Mouse (Mus musculus) intestine, postnatal 0 days (tissue): ENCODE measurements at regions not wholly inside any gene's neighbourhood (a gene's known extent, or its start where the extent isn't known, plus 50 kb on each side); places are given as distances from the start of the nearest gene placed in this dataset.

Experiments used
- ATAC-seq: fragments of 200-750 bp; cut with Nextera tagmentation; 2 replicates; pipeline ENCODE4 v1.8.0; 2017; ENCODE audit warnings: mild to moderate bottlenecking, moderate TSS enrichment, moderate library complexity
- H3K27ac ChIP-seq: fragments of 300-500 bp; sonication (generic); 2 replicates; pipeline ENCODE4 v1.5.1; 2014; ENCODE audit warnings: mild to moderate bottlenecking, low read depth, low read length, moderate library complexity
- H3K27me3 ChIP-seq: fragments of 300-500 bp; sonication (generic); replicated peaks from 2 replicates; pipeline ENCODE4 v1.6.1; 2014; ENCODE audit warnings: low read length, mixed read lengths; ENCODE audit not compliant: control insufficient read depth, insufficient read depth
- H3K36me3 ChIP-seq: fragments of 300-500 bp; sonication (generic); 2 replicates; pipeline ENCODE4 v1.6.1; 2014; ENCODE audit warnings: mild to moderate bottlenecking, moderate library complexity; ENCODE audit not compliant: control insufficient read depth, insufficient read depth
- H3K4me1 ChIP-seq: fragments of 300-500 bp; sonication (generic); replicated peaks from 2 replicates; pipeline ENCODE4 v1.6.1; 2014; ENCODE audit warnings: antibody characterized with exemption, low read length, mixed read lengths; ENCODE audit not compliant: control insufficient read depth, insufficient read depth
- H3K4me2 ChIP-seq: fragments of 300-500 bp; sonication (generic); replicated peaks from 2 replicates; pipeline ENCODE4 v1.6.1; 2014; ENCODE audit warnings: low read depth, mild to moderate bottlenecking, moderate library complexity
- H3K4me3 ChIP-seq: fragments of 300-500 bp; sonication (generic); 2 replicates; pipeline ENCODE4 v1.5.1; 2014; ENCODE audit warnings: low read depth, low read length
- H3K9ac ChIP-seq: fragments of 300-500 bp; sonication (generic); 2 replicates; pipeline ENCODE4 v1.6.1; 2014; ENCODE audit warnings: mild to moderate bottlenecking, low read depth, low read length
- H3K9me3 ChIP-seq: fragments of 300-500 bp; sonication (generic); 2 replicates; pipeline ENCODE4 v1.6.1; 2016; ENCODE audit warnings: mixed run types; ENCODE audit not compliant: control insufficient read depth
- CTCF ChIP-seq: sonication (generic); IDR thresholded peaks from 2 replicates; pipeline ENCODE4 v1.5.1; 2016; ENCODE audit warnings: low read depth, mild to moderate bottlenecking, control low read depth, antibody characterized with exemption, moderate library complexity
- WGBS: fragments of 180-500 bp; shearing (Covaris S2); extraction: QIAGEN DNeasy Blood & Tissue Kit; methylation state at CpG from one replicate; pipeline ENCODE4 v1.1.7; 2014; 5-methylcytosine and 5-hydroxymethylcytosine counted together

DNA sequence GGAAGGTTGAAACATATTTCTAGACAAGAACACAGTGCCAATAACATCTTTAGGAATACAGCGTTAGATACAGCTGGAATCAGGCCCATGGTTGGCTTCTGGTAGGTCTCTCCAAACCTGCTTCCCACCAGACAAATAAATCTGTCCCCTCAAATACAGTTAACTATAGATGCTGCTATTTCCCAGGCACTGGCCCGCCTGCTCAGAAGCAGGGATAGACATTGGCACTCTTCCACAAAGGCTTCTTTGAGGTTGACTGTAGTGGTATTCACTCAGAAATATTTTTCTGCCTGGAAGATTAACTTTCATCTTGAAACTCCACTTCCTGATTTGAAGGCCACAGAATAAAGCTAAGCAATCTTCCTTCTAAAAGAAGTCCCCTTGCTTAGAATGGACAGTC, 396.6 kb downstream of the AW209491 start:
- WGBS: 78% methylated on average over 2 of the region's 2 CpGs
- Histone ChIP-seq H3K4me1 (no peaks in the 10 kb centered on the region), H3K4me3 (no peak overlapping the region), H3K27ac (no peak overlapping the region), H3K36me3 (no peaks in the 10 kb centered on the region), H3K4me2 (no peak overlapping the region), H3K27me3 (no peaks in the 10 kb centered on the region), H3K9me3 (no peaks in the 10 kb centered on the region), H3K9ac (no peak overlapping the region)
- no peak for ATAC-seq
- TF ChIP-seq CTCF: no peak

DNA sequence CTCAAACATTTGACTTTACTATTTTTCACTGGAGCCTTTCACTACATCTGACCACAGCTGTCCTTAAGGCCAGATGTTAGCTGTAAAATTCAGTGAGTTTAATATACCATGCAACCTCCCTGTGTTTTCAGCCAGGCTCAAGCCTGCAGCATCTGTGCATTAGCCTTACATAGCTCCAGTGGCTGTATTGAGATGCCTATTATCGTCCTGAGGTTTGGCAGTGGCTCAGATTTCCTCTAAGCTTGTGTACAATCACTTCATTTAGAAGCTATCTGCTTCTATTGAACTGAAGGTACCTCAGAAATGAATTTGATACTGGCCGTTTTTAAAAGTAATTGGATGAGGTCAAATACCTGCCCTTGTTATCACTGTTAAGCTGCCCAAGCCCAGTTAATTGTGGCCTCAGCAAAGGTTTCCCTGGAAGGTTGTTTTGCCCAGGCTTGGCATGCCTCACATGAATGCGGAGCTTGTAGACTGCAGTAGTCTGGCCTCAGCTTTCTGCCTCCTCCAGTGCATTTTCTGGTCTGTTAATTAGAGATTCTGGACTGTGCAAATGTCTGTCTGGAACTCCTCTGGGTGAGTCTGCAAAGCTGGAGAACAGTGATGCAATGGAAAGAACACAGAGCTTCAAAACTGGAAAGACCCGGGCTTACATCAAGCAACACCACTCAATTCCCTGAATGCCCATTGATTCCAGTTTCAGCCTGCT, 410.2 kb upstream of the Gli3 start:
- no peak overlapping the region for H3K4me2 ChIP-seq
- H3K9me3 ChIP-seq: no peaks in the 10 kb centered on the region
- WGBS: 39% methylated on average over 4 of the region's 4 CpGs
- no peak overlapping the region for H3K4me3 ChIP-seq
- ATAC-seq: no peak
- no peaks in the 10 kb centered on the region for H3K4me1 ChIP-seq
- H3K27ac ChIP-seq: no peak overlapping the region
- H3K27me3 ChIP-seq: no peaks in the 10 kb centered on the region
- H3K36me3 ChIP-seq: no peaks in the 10 kb centered on the region
- TF ChIP-seq CTCF: no peak
- no peak overlapping the region for H3K9ac ChIP-seq

DNA sequence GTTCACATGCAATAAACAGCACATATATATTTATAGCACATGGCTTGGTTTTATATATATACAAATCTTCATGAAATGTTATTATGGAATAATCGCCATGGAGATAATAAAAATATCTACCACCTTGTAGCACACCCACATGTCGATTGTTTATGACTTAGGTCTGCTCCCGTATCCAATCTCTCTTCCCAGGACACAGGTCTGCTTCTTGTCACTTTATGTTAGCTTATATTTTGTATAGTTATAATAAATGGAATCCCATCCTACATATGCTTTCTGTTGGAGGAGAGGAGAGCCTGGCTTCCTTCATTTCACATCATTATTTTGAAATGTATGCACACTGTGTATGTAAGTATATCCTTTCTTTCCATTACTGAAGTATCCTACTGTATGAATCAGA, 408.3 kb upstream of the Gli3 start:
- Histone ChIP-seq H3K4me2 (no peak overlapping the region), H3K36me3 (no peaks in the 10 kb centered on the region), H3K4me1 (no peaks in the 10 kb centered on the region), H3K27ac (no peak overlapping the region), H3K9me3 (no peaks in the 10 kb centered on the region), H3K27me3 (no peaks in the 10 kb centered on the region), H3K9ac (no peak overlapping the region), H3K4me3 (no peak overlapping the region)
- 65% methylated on average over 3 of the region's 3 CpGs for WGBS
- ATAC-seq: no peak
- no peak for TF ChIP-seq CTCF

DNA sequence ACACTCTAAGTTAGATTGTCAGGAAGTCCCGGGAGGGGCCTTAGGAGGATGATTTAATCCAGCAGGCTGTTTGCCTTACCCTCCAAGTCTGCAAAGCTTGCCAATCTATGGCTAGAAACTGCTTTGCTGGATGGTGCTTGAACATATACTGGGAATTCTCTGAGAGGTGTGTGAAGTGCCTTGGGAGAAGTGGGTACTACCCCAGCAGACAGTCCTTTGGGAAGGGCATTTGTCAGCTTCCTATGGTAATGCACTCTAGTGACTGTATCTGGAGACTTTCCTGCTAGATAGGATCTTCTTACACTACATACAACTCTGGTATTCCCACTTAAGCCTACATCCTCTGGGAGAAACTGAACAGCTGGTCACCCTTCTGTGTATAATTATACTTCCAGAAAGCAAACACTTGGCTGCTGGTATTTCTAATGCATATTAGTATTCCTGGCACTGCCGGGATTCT, 384.4 kb upstream of the Gli3 start:
- no peak overlapping the region for H3K4me2 ChIP-seq
- no peak for ATAC-seq
- no peaks in the 10 kb centered on the region for H3K4me1 ChIP-seq
- H3K27me3 ChIP-seq: no peaks in the 10 kb centered on the region
- no peak overlapping the region for H3K4me3 ChIP-seq
- H3K27ac ChIP-seq: no peak overlapping the region
- no peak overlapping the region for H3K9ac ChIP-seq
- WGBS: 51% methylated on average over 2 of the region's 2 CpGs
- H3K9me3 ChIP-seq: no peaks in the 10 kb centered on the region
- H3K36me3 ChIP-seq: no peaks in the 10 kb centered on the region
- no peak for TF ChIP-seq CTCF

DNA sequence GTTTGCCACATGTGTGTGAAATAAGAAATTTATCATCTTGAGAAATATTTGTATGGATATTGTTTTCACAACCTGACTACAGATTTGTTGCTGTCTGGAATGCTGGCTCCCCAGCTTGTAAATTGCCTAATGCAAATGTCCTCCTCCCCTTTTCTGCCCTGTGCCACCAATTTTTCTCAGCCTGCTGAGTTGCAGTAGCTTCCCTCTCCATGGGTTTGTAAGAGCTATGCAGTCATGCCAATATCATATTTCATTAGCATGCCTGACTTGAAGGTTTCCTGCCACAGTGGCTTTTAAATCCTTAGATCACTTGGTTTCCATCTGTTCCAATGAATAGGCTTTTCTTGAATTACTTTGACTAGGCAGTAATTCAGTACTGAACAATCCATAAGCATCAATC, 383.9 kb upstream of the Gli3 start:
- TF ChIP-seq CTCF: no peak
- H3K4me2 ChIP-seq: no peak overlapping the region
- H3K36me3 ChIP-seq: no peaks in the 10 kb centered on the region
- no peak for ATAC-seq
- no peaks in the 10 kb centered on the region for H3K27me3 ChIP-seq
- no peaks in the 10 kb centered on the region for H3K9me3 ChIP-seq
- H3K4me3 ChIP-seq: no peak overlapping the region
- no peak overlapping the region for H3K9ac ChIP-seq
- no peak overlapping the region for H3K27ac ChIP-seq
- H3K4me1 ChIP-seq: no peaks in the 10 kb centered on the region

DNA sequence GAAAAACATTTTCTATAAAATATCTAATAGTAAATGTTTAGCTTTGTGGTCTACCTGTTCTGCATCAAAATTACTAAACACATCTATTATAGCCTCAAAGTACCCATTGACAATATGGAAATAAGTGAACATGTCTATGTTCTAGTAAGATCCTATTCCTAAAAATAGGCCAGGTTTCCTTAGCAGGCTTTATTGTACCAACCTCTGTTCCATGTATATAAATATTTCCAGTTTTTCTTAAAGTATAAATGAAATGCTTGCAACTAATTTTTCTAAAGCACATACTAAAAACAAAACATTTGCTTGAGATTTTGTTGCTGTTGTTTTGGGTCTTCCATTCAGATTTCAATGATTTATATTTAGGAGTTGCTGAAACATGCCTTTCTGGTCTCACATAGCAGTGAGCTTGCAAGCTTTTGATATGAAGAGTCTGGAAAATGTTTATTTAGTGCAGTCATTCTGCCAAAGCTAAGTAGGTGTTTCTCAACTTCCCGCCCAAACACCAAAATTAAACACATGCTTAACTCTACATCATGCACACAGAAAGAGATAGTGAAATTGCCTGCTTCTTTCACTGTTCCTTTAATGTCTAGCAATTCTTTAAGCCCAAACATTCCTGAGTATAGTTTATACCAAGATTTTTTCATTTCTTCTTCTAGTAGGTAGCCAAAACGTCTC, 380.6 kb upstream of the Gli3 start:
- TF ChIP-seq CTCF: no peak
- H3K4me3 ChIP-seq: no peak overlapping the region
- ATAC-seq: no peak
- H3K36me3 ChIP-seq: no peaks in the 10 kb centered on the region
- no peak overlapping the region for H3K27ac ChIP-seq
- no peaks in the 10 kb centered on the region for H3K27me3 ChIP-seq
- 50% methylated on average over 2 of the region's 2 CpGs for WGBS
- H3K4me1 ChIP-seq: no peaks in the 10 kb centered on the region
- no peak overlapping the region for H3K9ac ChIP-seq
- no peak overlapping the region for H3K4me2 ChIP-seq
- H3K9me3 ChIP-seq: no peaks in the 10 kb centered on the region
